In the genomic region with DNA sequence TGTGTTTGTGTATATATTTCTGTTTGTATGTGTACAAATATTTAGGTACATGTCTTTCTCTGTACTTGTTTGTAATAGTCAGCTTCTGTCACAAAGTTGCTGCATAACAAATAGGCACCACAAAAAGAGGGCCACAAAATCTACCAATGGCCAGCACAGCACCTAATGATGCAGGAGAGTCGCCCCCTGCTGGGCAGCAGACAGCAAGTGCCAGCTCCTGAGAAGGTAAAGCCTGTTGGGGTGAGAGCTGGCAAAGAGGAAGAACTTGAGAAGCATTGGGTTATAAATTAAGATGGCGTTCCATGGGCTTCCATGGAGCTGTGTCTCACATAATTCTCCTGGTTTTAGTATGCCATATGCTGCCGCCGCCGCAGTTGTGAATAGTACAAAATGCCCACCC, we compare ENCODE assay signal across 10 mouse cellular contexts. TPM values are rescaled to one million over a fixed set of nuclear protein-coding genes. Genes with fewer than 3 reads are reported as not detected.
DNase-seq lines count a peak whose midpoint lies in the region; ATAC-seq lines count a peak whose summit lies in the region.
"Had no signal": no experiment of that assay in that cellular context is flagged by ENCODE, and none has a peak within 500 bp of the region (broad histone marks: within the 10 kb centered on the region; RNA-seq: fewer than 3 reads in every experiment).

No protein-coding gene starts in this region.

- H3K4me1 ChIP-seq in hindbrain, embryonic 16.5 days (ENCODE audit: control insufficient read depth, insufficient read depth, low read depth, low read length): peaks cover 13% of the 10 kb centered on the region
- peaks cover 18% of the 10 kb centered on the region for H3K4me1 ChIP-seq in heart, embryonic 12.5 days (replicated peaks)

- H3K27me3 ChIP-seq in hindbrain, embryonic 16.5 days (replicated peaks; ENCODE audit: control insufficient read depth, insufficient read depth, low read length): no peaks in the 10 kb centered on the region
- no peaks in the 10 kb centered on the region for H3K27me3 ChIP-seq in heart, embryonic 12.5 days (replicated peaks)

- WGBS in hindbrain, embryonic 16.5 days: 57% methylated on average over 5 of the region's 5 CpGs
- 74% methylated on average over 5 of the region's 5 CpGs for WGBS in heart, embryonic 12.5 days

- H3K9ac ChIP-seq in hindbrain, embryonic 16.5 days (ENCODE audit: low read depth, low read length): no peak overlapping the region
- no peak overlapping the region for H3K9ac ChIP-seq in heart, embryonic 12.5 days

- no peak overlapping the region for H3K4me3 ChIP-seq in hindbrain, embryonic 16.5 days (ENCODE audit: low read length)
- no peak overlapping the region for H3K4me3 ChIP-seq in heart, embryonic 12.5 days

- H3K36me3 ChIP-seq in hindbrain, embryonic 16.5 days (ENCODE audit: control insufficient read depth, insufficient read depth, low read length): peaks cover 3% of the 10 kb centered on the region; the same call in 1 of the 2 replicates
- H3K36me3 ChIP-seq in heart, embryonic 12.5 days: peaks cover 8% of the 10 kb centered on the region

- H3K27ac ChIP-seq in hindbrain, embryonic 16.5 days (ENCODE audit: low read depth, low read length): peak overlapping the region; percentile 67
- H3K27ac ChIP-seq in heart, embryonic 12.5 days (ENCODE audit: poor library complexity, severe bottlenecking): no peak overlapping the region

- ATAC-seq in CD4-positive, CD25-positive, alpha-beta regulatory T cell, adult 4 months: no peak
- ATAC-seq in hindbrain, embryonic 16.5 days: no peak
- ATAC-seq in granulocyte monocyte progenitor cell, adult 5-6 weeks (replicated peaks; ENCODE audit: poor library complexity, severe bottlenecking): no peak
- no peak for ATAC-seq in cerebellum, adult (ENCODE audit: insufficient number of reproducible peaks, low FRiP score, low TSS enrichment)
- no peak for ATAC-seq in heart, embryonic 12.5 days (ENCODE audit: insufficient number of reproducible peaks, low FRiP score)

- no peaks in the 10 kb centered on the region for H3K9me3 ChIP-seq in hindbrain, embryonic 16.5 days (ENCODE audit: control insufficient read depth, low read length)
- H3K9me3 ChIP-seq in heart, embryonic 12.5 days (replicated peaks): no peaks in the 10 kb centered on the region

- DNase-seq in CD4-positive, CD25-positive, alpha-beta regulatory T cell, adult 2 months (ENCODE audit: low read depth, low spot score): peak; percentile 71
- DNase-seq in thymus, postnatal 0 days (ENCODE audit: low spot score): peak; percentile 24
- no peak for DNase-seq in thymus, adult 18-20 months
- DNase-seq: cerebellum, adult 11-12 months; gastrocnemius, postnatal 14 days had no signal

- no peak overlapping the region for H3K4me2 ChIP-seq in hindbrain, embryonic 16.5 days (ENCODE audit: low read length)
- no peak overlapping the region for H3K4me2 ChIP-seq in heart, embryonic 12.5 days

RNA-seq across cellular contexts. Expression of a gene that starts 0.6 kb away (rescaled TPM):
- polyA plus RNA-seq in CD4-positive, CD25-positive, alpha-beta regulatory T cell, adult 4 months (2017; shearing (Covaris generic)): under 1 TPM; 0.14 to 0.24 TPM
- polyA plus RNA-seq in thymus, postnatal 0 days (2015; fragmentation: Nextera tagmentation; extraction: Ambion mirVana): 9.3 and 9.4 TPM in 2 replicates
- 7.3 and 7.8 TPM in 2 replicates for polyA plus RNA-seq in hindbrain, embryonic 16.5 days (2015; fragmentation: Nextera tagmentation; extraction: Ambion mirVana)
- 2.1 and 4.5 TPM in 2 replicates for total RNA-seq in granulocyte monocyte progenitor cell, adult 5-6 weeks (2014; fragmentation: Nextera tagmentation)
- total RNA-seq in granulocyte monocyte progenitor cell, adult 5-6 weeks (2017): 2.2 and 5.3 TPM in 2 replicates
- polyA plus RNA-seq in heart, embryonic 12.5 days (2016; fragmentation: Nextera tagmentation; extraction: Ambion mirVana): 5.5 and 6.1 TPM in 2 replicates

RNA-seq across cellular contexts. Expression of a gene that starts 13.7 kb away (rescaled TPM):
- polyA plus RNA-seq in CD4-positive, CD25-positive, alpha-beta regulatory T cell, adult 4 months (2017; shearing (Covaris generic)): 1 to 10 TPM; 3.4 to 4.3 TPM
- 5.6 and 6.2 TPM in 2 replicates for polyA plus RNA-seq in thymus, postnatal 0 days (2015; fragmentation: Nextera tagmentation; extraction: Ambion mirVana)
- 4.2 and 5.3 TPM in 2 replicates for polyA plus RNA-seq in hindbrain, embryonic 16.5 days (2015; fragmentation: Nextera tagmentation; extraction: Ambion mirVana)
- total RNA-seq in granulocyte monocyte progenitor cell, adult 5-6 weeks (2014; fragmentation: Nextera tagmentation): 14.2 and 20.5 TPM in 2 replicates
- total RNA-seq in granulocyte monocyte progenitor cell, adult 5-6 weeks (2017): 15.3 and 24.7 TPM in 2 replicates
- 10.1 and 11.1 TPM in 2 replicates for polyA plus RNA-seq in heart, embryonic 12.5 days (2016; fragmentation: Nextera tagmentation; extraction: Ambion mirVana)

Comparison
In these comparisons a context has a peak if more than half of its experiments do, and no peak if none do; other contexts are left out.
1. DNase-seq: peak in CD4-positive, CD25-positive, alpha-beta regulatory T cell, adult 2 months (single experiment) and thymus, postnatal 0 days (single experiment); none in thymus, adult 18-20 months (0 of 2).